Comparison of ENCODE assay signal across 12 mouse cellular contexts in genomic region chr17:42938579-42938978, GRCm38 (mm10).
A peak's percentile ranks its signal among the peaks of the same experiment; 100 is the strongest.
DNase-seq lines count a peak whose midpoint lies in the region; ATAC-seq and TF ChIP-seq lines count a peak whose summit lies in the region.
"Had no signal": no experiment of that assay in that cellular context is flagged by ENCODE, and none has a peak within 500 bp of the region (broad histone marks: within the 10 kb centered on the region; RNA-seq: fewer than 3 reads in every experiment).

No protein-coding gene starts in this region.

- DNase-seq in adrenal gland, postnatal 10 days, result peak; percentile 16
- DNase-seq in kidney, adult 9 months, result peak; percentile 36
- DNase-seq in c-Kit-positive CD71-positive TER-119-positive erythroid progenitor cells, embryonic 14.5 days (ENCODE audit: low spot score), result no peak
- DNase-seq: cerebellum, postnatal 25 days; liver had no signal

- H3K27ac ChIP-seq in intestine, embryonic 15.5 days, result no peak overlapping the region
- H3K27ac ChIP-seq in intestine, postnatal 0 days (ENCODE audit: low read depth, low read length), result no peak overlapping the region; the same call in 1 of the 2 replicates
- H3K27ac ChIP-seq in midbrain, embryonic 16.5 days (ENCODE audit: low read length), result no peak overlapping the region
- H3K27ac ChIP-seq in forebrain, embryonic 15.5 days (replicated peaks), result no peak overlapping the region
- H3K27ac ChIP-seq: left cerebral cortex, adult 2 months had no signal

- no peak overlapping the region for H3K4me3 ChIP-seq in intestine, embryonic 15.5 days (replicated peaks)
- H3K4me3 ChIP-seq in intestine, postnatal 0 days (ENCODE audit: low read depth, low read length), result no peak overlapping the region
- H3K4me3 ChIP-seq in midbrain, embryonic 16.5 days (ENCODE audit: low read depth, low read length), result no peak overlapping the region
- H3K4me3 ChIP-seq in forebrain, embryonic 15.5 days, result no peak overlapping the region
- H3K4me3 ChIP-seq: left cerebral cortex, adult 2 months; megakaryocyte, embryonic 14.5 days had no signal

- H3K4me1 ChIP-seq in intestine, embryonic 15.5 days (replicated peaks), result no peaks in the 10 kb centered on the region
- H3K4me1 ChIP-seq in intestine, postnatal 0 days (replicated peaks; ENCODE audit: control insufficient read depth, insufficient read depth, low read length), result no peaks in the 10 kb centered on the region
- H3K4me1 ChIP-seq in midbrain, embryonic 16.5 days (ENCODE audit: control insufficient read depth, insufficient read depth, low read length), result peaks cover 3% of the 10 kb centered on the region; the same call in 1 of the 2 replicates
- H3K4me1 ChIP-seq in forebrain, embryonic 15.5 days, result 0 out of 2 replicates have a peak, but pooled peaks cover 2% of the 10 kb centered on the region
- H3K4me1 ChIP-seq: megakaryocyte, embryonic 14.5 days had no signal

- 0 out of 2 replicates have a peak, but pooled peaks have one; percentile 9 for ATAC-seq in intestine, embryonic 15.5 days
- ATAC-seq in intestine, postnatal 0 days, result no peak
- peak; percentile 68 for ATAC-seq in monocyte, adult 5-6 weeks (replicated peaks; ENCODE audit: insufficient number of reproducible peaks, low FRiP score, low TSS enrichment, poor library complexity, severe bottlenecking)
- no peak for ATAC-seq in midbrain, embryonic 16.5 days
- no peak for ATAC-seq in forebrain, embryonic 15.5 days (replicated peaks)

- H3K9me3 ChIP-seq in intestine, embryonic 15.5 days, result no peaks in the 10 kb centered on the region
- no peaks in the 10 kb centered on the region for H3K9me3 ChIP-seq in intestine, postnatal 0 days (ENCODE audit: control insufficient read depth)
- no peaks in the 10 kb centered on the region for H3K9me3 ChIP-seq in midbrain, embryonic 16.5 days (replicated peaks; ENCODE audit: control insufficient read depth, low read length, poor library complexity, severe bottlenecking)
- H3K9me3 ChIP-seq in forebrain, embryonic 15.5 days, result no peaks in the 10 kb centered on the region

- H3K36me3 ChIP-seq in intestine, embryonic 15.5 days, result no peaks in the 10 kb centered on the region
- no peaks in the 10 kb centered on the region for H3K36me3 ChIP-seq in intestine, postnatal 0 days (ENCODE audit: control insufficient read depth, insufficient read depth)
- H3K36me3 ChIP-seq in midbrain, embryonic 16.5 days (ENCODE audit: control insufficient read depth, insufficient read depth, low read length), result no peaks in the 10 kb centered on the region
- no peaks in the 10 kb centered on the region for H3K36me3 ChIP-seq in forebrain, embryonic 15.5 days

- 50% methylated on average over 1 of the region's 1 CpGs for WGBS in intestine, embryonic 15.5 days
- WGBS in intestine, postnatal 0 days, result 25% methylated on average over 1 of the region's 1 CpGs
- WGBS in midbrain, embryonic 16.5 days, result 90% methylated on average over 1 of the region's 1 CpGs
- whole genome bisulfite sequencing in forebrain, embryonic 15.5 days, result 76% methylated on average over 1 of the region's 1 CpGs

- H3K9ac ChIP-seq in intestine, embryonic 15.5 days, result no peak overlapping the region
- no peak overlapping the region for H3K9ac ChIP-seq in intestine, postnatal 0 days (ENCODE audit: low read depth, low read length)
- no peak overlapping the region for H3K9ac ChIP-seq in midbrain, embryonic 16.5 days (ENCODE audit: low read depth, low read length)
- H3K9ac ChIP-seq in forebrain, embryonic 15.5 days (replicated peaks), result no peak overlapping the region

- H3K27me3 ChIP-seq in intestine, embryonic 15.5 days (replicated peaks), result no peaks in the 10 kb centered on the region
- H3K27me3 ChIP-seq in intestine, postnatal 0 days (replicated peaks; ENCODE audit: control insufficient read depth, insufficient read depth, low read length), result no peaks in the 10 kb centered on the region
- no peaks in the 10 kb centered on the region for H3K27me3 ChIP-seq in midbrain, embryonic 16.5 days (ENCODE audit: control insufficient read depth, insufficient read depth, low read depth, low read length)
- no peaks in the 10 kb centered on the region for H3K27me3 ChIP-seq in forebrain, embryonic 15.5 days
- H3K27me3 ChIP-seq: megakaryocyte, embryonic 14.5 days had no signal

- no peak for TF ChIP-seq CTCF in intestine, postnatal 0 days (IDR thresholded peaks at IDR 0.05; ENCODE audit: low read depth)

- no peak overlapping the region for H3K4me2 ChIP-seq in intestine, embryonic 15.5 days (replicated peaks)
- no peak overlapping the region for H3K4me2 ChIP-seq in intestine, postnatal 0 days (replicated peaks; ENCODE audit: low read depth)
- H3K4me2 ChIP-seq in midbrain, embryonic 16.5 days (ENCODE audit: low read length), result no peak overlapping the region
- H3K4me2 ChIP-seq in forebrain, embryonic 15.5 days (replicated peaks), result no peak overlapping the region

Comparison
In these comparisons a context has a peak if more than half of its experiments do, and no peak if none do; other contexts are left out.
1. ATAC-seq: peak in intestine, embryonic 15.5 days (single experiment) and monocyte, adult 5-6 weeks (single experiment); none in intestine, postnatal 0 days (single experiment), midbrain, embryonic 16.5 days (single experiment) and forebrain, embryonic 15.5 days (single experiment).